Mouse (Mus musculus) limb, embryonic 15.5 days (tissue): Measurements from ENCODE around the gene Mtcp1. TPM values are rescaled to one million over a fixed set of nuclear protein-coding genes. Genes with fewer than 3 reads are reported as not detected.

ENCODE experiments used
- ATAC-seq: fragments of 200-750 bp; cut with Nextera tagmentation; 2 replicates; pipeline ENCODE4 v1.8.0; 2017; ENCODE audit warnings: low read depth, moderate TSS enrichment; ENCODE audit not compliant: insufficient number of reproducible peaks, low FRiP score, low TSS enrichment
- H3K27ac ChIP-seq: fragments of 300-500 bp; sonication (generic); 2 replicates; pipeline ENCODE4 v1.5.1; 2015; ENCODE audit warnings: moderate library complexity, mild to moderate bottlenecking, inconsistent platforms
- H3K27me3 ChIP-seq: fragments of 300-500 bp; sonication (generic); 2 replicates; pipeline ENCODE4 v1.6.1; 2015; ENCODE audit warnings: inconsistent platforms
- H3K36me3 ChIP-seq: fragments of 300-500 bp; sonication (generic); 2 replicates; pipeline ENCODE4 v1.6.1; 2015; ENCODE audit warnings: inconsistent platforms
- H3K4me1 ChIP-seq: fragments of 300-500 bp; sonication (generic); 2 replicates; pipeline ENCODE4 v1.6.1; 2015; ENCODE audit warnings: inconsistent platforms
- H3K4me2 ChIP-seq: fragments of 300-500 bp; sonication (generic); 2 replicates; pipeline ENCODE4 v1.6.1; 2015; ENCODE audit warnings: mild to moderate bottlenecking, inconsistent platforms
- H3K4me3 ChIP-seq: fragments of 300-500 bp; sonication (generic); 2 replicates; pipeline ENCODE4 v1.5.1; 2015; ENCODE audit warnings: mild to moderate bottlenecking, inconsistent platforms
- H3K9ac ChIP-seq: fragments of 300-500 bp; sonication (generic); 2 replicates; pipeline ENCODE4 v1.6.1; 2015; ENCODE audit warnings: inconsistent platforms
- H3K9me3 ChIP-seq: fragments of 300-500 bp; sonication (generic); 2 replicates; pipeline ENCODE4 v1.6.1; 2016; ENCODE audit warnings: inconsistent platforms
- WGBS: fragments of 180-500 bp; shearing (Covaris S2); methylation state at CpG from one replicate; pipeline ENCODE4 v1.1.7; 2015; 5-methylcytosine and 5-hydroxymethylcytosine counted together
- polyA plus RNA-seq: library from polyadenylated mRNA; unstranded; fragments of >200 nt; fragmentation: Nextera tagmentation; extraction: Ambion mirVana; gene quantifications from 2 replicates; pipeline ENCODE4 v1.2.1, GENCODE M21; 2015

Gene Mtcp1
- 8.6 and 8.9 TPM in 2 replicates for polyA plus RNA-seq

DNA sequence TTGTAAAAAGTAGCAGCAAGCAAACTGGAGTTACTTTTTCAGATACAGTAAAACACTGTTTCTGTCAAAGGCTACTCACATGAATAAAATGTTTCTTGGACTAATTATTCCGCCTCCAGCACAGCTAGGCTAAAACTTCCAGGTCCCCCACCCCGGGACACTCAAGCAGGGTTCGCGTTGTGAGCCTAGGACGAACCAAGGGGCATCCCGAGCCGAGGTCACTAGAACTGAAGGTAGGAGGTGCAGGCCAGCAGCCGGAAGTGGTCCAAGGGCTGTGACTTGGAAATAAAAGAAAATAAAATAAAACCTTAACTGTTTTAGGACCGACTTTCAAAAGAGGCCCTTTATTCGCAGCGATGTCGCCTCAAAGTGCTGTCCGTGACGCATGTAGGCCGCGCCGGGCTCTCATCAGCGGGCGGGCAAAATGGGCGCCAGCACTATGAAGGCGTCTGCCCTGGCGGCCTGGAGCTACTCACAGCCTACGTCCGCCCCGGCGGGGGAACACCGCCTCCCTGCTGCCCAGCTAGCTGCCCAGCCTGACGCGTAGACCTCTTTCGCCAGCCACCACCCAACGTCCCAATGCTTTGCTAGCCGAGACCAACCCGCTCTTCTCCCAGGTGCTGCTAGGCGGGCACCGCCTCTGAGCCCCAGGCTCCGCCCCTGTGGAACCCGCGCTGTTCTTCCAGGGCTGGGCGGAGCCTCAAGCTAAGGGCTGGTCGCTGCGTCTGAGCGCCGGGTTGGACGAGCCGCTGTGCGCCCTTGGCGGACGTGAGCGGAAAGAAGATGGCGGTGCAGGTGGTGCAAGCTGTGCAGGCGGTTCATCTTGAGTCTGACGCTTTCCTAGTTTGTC lies at the start of gene Mtcp1, which contains the start of the genes Cmc4 and Brcc3:
Gene Mtcp1, minus strand, starts transcription at position 653 of the 850 bp plus-strand sequence.
Gene Cmc4, minus strand, starts transcription at position 649 of the 850 bp plus-strand sequence.
Gene Brcc3, plus strand, starts transcription at position 693 of the 850 bp plus-strand sequence.
- peak within 1 kb of the TSS; percentile 52 for H3K4me3 ChIP-seq
- no peaks in the 10 kb centered on the region for H3K27me3 ChIP-seq
- 19% methylated on average over 52 of the region's 52 CpGs for WGBS
- peak within 1 kb of the TSS; percentile 32 for H3K4me2 ChIP-seq
- no peaks in the 10 kb centered on the region for H3K9me3 ChIP-seq
- H3K36me3 ChIP-seq = no peaks in the 10 kb centered on the region
- H3K9ac ChIP-seq = peak within 1 kb of the TSS; percentile 51
- ATAC-seq = peak; percentile 99
- peak within 1 kb of the TSS; percentile 88 for H3K27ac ChIP-seq
- no peaks in the 10 kb centered on the region for H3K4me1 ChIP-seq

- no peak overlapping the region for H3K4me2 ChIP-seq
- H3K27me3 ChIP-seq = no peaks in the 10 kb centered on the region
- peaks cover 16% of the 10 kb centered on the region for H3K36me3 ChIP-seq
- ATAC-seq = no peak
- WGBS = 77% methylated on average over 1 of the region's 1 CpGs
- H3K4me1 ChIP-seq = no peaks in the 10 kb centered on the region
- H3K9ac ChIP-seq = no peak overlapping the region
- H3K9me3 ChIP-seq = no peaks in the 10 kb centered on the region
- H3K27ac ChIP-seq = no peak overlapping the region
- no peak overlapping the region for H3K4me3 ChIP-seq
Observed at GRCm38 (mm10) chrX:75454597-75454996, 38.2 kb upstream of the Mtcp1 start.

GRCm38 (mm10) chrX:75409711-75410110 lies 6.7 kb downstream of the Mtcp1 start:
- Histone ChIP-seq H3K9me3 (no peaks in the 10 kb centered on the region), H3K27me3 (no peaks in the 10 kb centered on the region), H3K4me1 (no peaks in the 10 kb centered on the region), H3K27ac (no peak overlapping the region), H3K4me3 (no peak overlapping the region), H3K9ac (no peak overlapping the region), H3K4me2 (no peak overlapping the region), H3K36me3 (no peaks in the 10 kb centered on the region)
- ATAC-seq = no peak
- WGBS = 94% methylated on average over 1 of the region's 1 CpGs

DNA sequence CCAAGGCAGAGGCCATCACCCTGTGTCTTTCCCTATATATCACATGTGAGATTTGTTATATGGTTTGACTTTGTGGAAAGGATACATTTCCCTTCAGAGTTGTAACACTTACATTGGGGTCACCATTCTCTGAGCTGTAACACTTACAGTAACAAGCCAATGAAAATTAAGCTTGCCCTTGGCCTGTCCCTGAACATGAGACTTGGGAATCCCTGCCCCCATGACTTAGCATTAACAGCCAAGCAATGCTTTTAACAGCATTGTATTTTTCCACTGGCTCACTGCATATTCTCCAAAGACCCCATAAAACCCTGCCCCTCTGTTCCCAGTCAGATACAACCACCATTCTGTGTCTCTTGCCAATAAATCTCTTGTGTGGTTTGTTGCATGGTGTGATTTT lies 13.0 kb downstream of the Mtcp1 start:
- Histone ChIP-seq H3K27me3 (no peaks in the 10 kb centered on the region), H3K36me3 (peaks cover 3% of the 10 kb centered on the region; the same call in 1 of the 2 replicates), H3K4me1 (no peaks in the 10 kb centered on the region), H3K9ac (no peak overlapping the region), H3K9me3 (no peaks in the 10 kb centered on the region), H3K4me2 (no peak overlapping the region), H3K4me3 (no peak overlapping the region), H3K27ac (no peak overlapping the region)
- no peak for ATAC-seq

DNA sequence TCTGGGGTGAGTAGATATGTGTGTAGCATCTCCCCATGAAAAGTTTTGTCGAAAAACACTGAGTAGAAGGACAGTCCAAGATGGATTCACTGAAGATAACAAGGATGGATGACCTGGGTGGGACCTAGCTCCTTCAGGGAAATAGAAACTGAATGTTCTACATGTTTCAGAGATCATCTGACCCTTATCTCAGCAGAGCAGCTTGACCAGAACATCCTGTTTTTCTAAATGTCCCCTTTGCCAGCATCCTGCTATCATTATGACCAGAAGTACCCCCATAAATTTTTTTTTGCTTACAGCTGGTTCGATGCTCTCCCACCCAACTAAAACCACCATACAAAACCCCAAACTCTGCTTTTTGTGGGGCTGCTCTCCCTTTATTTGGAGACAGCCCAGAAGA lies 13.7 kb downstream of the Mtcp1 start:
- no peak for ATAC-seq
- 67% methylated on average over 2 of the region's 2 CpGs for WGBS
- no peaks in the 10 kb centered on the region for H3K27me3 ChIP-seq
- no peaks in the 10 kb centered on the region for H3K4me1 ChIP-seq
- H3K27ac ChIP-seq = no peak overlapping the region
- no peak overlapping the region for H3K9ac ChIP-seq
- H3K36me3 ChIP-seq = peaks cover 3% of the 10 kb centered on the region; the same call in 1 of the 2 replicates
- no peak overlapping the region for H3K4me3 ChIP-seq
- H3K4me2 ChIP-seq = no peak overlapping the region
- H3K9me3 ChIP-seq = no peaks in the 10 kb centered on the region

DNA sequence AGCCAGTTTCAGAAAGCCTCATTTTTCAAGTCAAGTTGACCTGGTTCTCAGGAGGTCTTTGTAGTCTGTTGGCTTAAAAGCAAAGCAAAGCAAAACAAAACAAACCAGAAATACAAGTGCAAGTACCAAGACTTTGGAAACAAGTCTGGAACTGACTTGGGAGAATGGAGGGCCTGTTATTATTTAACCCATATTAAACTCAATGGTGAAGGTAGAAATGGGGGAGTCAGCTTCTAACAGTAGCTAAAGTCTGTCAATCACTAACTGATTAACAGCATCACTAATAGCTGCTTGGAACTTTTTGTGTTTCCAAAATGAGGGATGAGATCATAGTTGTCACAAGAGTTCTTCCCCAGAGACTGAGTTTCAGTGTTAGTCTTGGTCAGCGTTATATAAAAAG lies 16.9 kb downstream of the Mtcp1 start:
- no peak overlapping the region for H3K4me2 ChIP-seq
- WGBS = 90% methylated on average over 1 of the region's 1 CpGs
- H3K36me3 ChIP-seq = peaks cover 5% of the 10 kb centered on the region; the same call in 1 of the 2 replicates
- no peaks in the 10 kb centered on the region for H3K27me3 ChIP-seq
- no peaks in the 10 kb centered on the region for H3K9me3 ChIP-seq
- no peak overlapping the region for H3K4me3 ChIP-seq
- no peak overlapping the region for H3K27ac ChIP-seq
- no peak for ATAC-seq
- H3K4me1 ChIP-seq = no peaks in the 10 kb centered on the region
- no peak overlapping the region for H3K9ac ChIP-seq

- Histone ChIP-seq H3K27ac (peak within 1 kb of the TSS; percentile 74), H3K4me3 (peak within 1 kb of the TSS; percentile 53), H3K9me3 (no peaks in the 10 kb centered on the region), H3K4me1 (no peaks in the 10 kb centered on the region), H3K36me3 (no peaks in the 10 kb centered on the region), H3K9ac (peak within 1 kb of the TSS; percentile 42), H3K27me3 (no peaks in the 10 kb centered on the region), H3K4me2 (peak within 1 kb of the TSS; percentile 36)
- ATAC-seq = peak; percentile 84
- WGBS = 8% methylated on average over 23 of the region's 25 CpGs
Observed at GRCm38 (mm10) chrX:75382195-75382771, 34.1 kb downstream of the Mtcp1 start, which contains the start of the genes Fundc2 and F8. Fundc2 (plus strand) TSS chrX:75382399. F8 (minus strand) TSS chrX:75382615.

GRCm38 (mm10) chrX:75381699-75382098 lies 34.7 kb downstream of the Mtcp1 start:
- H3K27ac ChIP-seq = no peak overlapping the region
- no peak overlapping the region for H3K9ac ChIP-seq
- no peaks in the 10 kb centered on the region for H3K36me3 ChIP-seq
- no peaks in the 10 kb centered on the region for H3K27me3 ChIP-seq
- H3K4me1 ChIP-seq = no peaks in the 10 kb centered on the region
- no peak overlapping the region for H3K4me2 ChIP-seq
- no peaks in the 10 kb centered on the region for H3K9me3 ChIP-seq
- ATAC-seq = no peak
- H3K4me3 ChIP-seq = peak overlapping the region; percentile 53
- 67% methylated on average over 5 of the region's 5 CpGs for WGBS

DNA sequence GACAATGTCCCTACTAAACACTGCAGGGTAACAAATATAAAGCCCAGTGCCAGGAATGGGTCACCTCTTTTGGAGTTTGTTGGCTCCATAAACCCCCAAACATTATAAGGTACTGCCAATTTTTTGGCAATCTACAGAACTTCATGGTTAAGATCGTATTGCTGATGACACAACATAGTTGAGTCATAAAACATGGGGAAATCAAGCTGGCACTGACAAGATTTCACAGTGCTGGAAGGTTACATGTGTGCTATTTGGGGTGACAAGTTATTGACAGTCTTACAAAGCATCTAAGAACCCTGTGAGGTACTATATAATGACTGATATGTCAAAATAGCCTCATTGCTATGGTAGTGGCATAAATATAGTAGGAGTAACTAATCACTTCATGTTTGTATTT lies 35.2 kb downstream of the Mtcp1 start:
- no peaks in the 10 kb centered on the region for H3K36me3 ChIP-seq
- no peak for ATAC-seq
- no peaks in the 10 kb centered on the region for H3K4me1 ChIP-seq
- H3K9ac ChIP-seq = no peak overlapping the region
- 70% methylated on average over 1 of the region's 1 CpGs for WGBS
- no peak overlapping the region for H3K27ac ChIP-seq
- H3K4me2 ChIP-seq = no peak overlapping the region
- H3K27me3 ChIP-seq = no peaks in the 10 kb centered on the region
- no peaks in the 10 kb centered on the region for H3K9me3 ChIP-seq
- no peak overlapping the region for H3K4me3 ChIP-seq

- Histone ChIP-seq H3K4me3 (no peak overlapping the region), H3K36me3 (no peaks in the 10 kb centered on the region), H3K9me3 (no peaks in the 10 kb centered on the region), H3K9ac (no peak overlapping the region), H3K27ac (no peak overlapping the region), H3K4me1 (no peaks in the 10 kb centered on the region), H3K4me2 (no peak overlapping the region), H3K27me3 (no peaks in the 10 kb centered on the region)
- ATAC-seq = no peak
Observed at GRCm38 (mm10) chrX:75376815-75377214, 39.6 kb downstream of the Mtcp1 start.

- no peaks in the 10 kb centered on the region for H3K36me3 ChIP-seq
- no peak overlapping the region for H3K4me3 ChIP-seq
- H3K27me3 ChIP-seq = no peaks in the 10 kb centered on the region
- 67% methylated on average over 2 of the region's 2 CpGs for WGBS
- no peak overlapping the region for H3K4me2 ChIP-seq
- no peak overlapping the region for H3K27ac ChIP-seq
- no peaks in the 10 kb centered on the region for H3K4me1 ChIP-seq
- no peak overlapping the region for H3K9ac ChIP-seq
- ATAC-seq = no peak
- H3K9me3 ChIP-seq = no peaks in the 10 kb centered on the region
Observed at GRCm38 (mm10) chrX:75372666-75373425, 43.5 kb downstream of the Mtcp1 start.

- no peak for ATAC-seq
- Histone ChIP-seq H3K27ac (no peak overlapping the region), H3K4me3 (no peak overlapping the region), H3K4me2 (no peak overlapping the region), H3K27me3 (no peaks in the 10 kb centered on the region), H3K4me1 (no peaks in the 10 kb centered on the region), H3K36me3 (no peaks in the 10 kb centered on the region), H3K9ac (no peak overlapping the region), H3K9me3 (no peaks in the 10 kb centered on the region)
Observed at GRCm38 (mm10) chrX:75370197-75370596, 46.2 kb downstream of the Mtcp1 start.
